Mouse (Mus musculus) forebrain, embryonic 15.5 days (tissue): Measurements from ENCODE around the gene Alb. TPM values are rescaled to one million over a fixed set of nuclear protein-coding genes. Genes with fewer than 3 reads are reported as not detected.

Experiments used
- ATAC-seq: fragments of 200-750 bp; cut with Nextera tagmentation; replicated peaks from 2 replicates; pipeline ENCODE4 v1.8.0; 2017; ENCODE audit warnings: mild to moderate bottlenecking, moderate TSS enrichment, moderate library complexity
- H3K27ac ChIP-seq: fragments of 300-500 bp; sonication (generic); replicated peaks from 2 replicates; pipeline ENCODE4 v1.5.1; 2015; ENCODE audit warnings: mild to moderate bottlenecking, inconsistent platforms
- H3K27me3 ChIP-seq: fragments of 300-500 bp; sonication (generic); 2 replicates; pipeline ENCODE4 v1.6.1; 2015; ENCODE audit warnings: inconsistent platforms
- H3K36me3 ChIP-seq: fragments of 300-500 bp; sonication (generic); 2 replicates; pipeline ENCODE4 v1.6.1; 2015; ENCODE audit warnings: mild to moderate bottlenecking, inconsistent platforms
- H3K4me1 ChIP-seq: fragments of 300-500 bp; sonication (generic); 2 replicates; pipeline ENCODE4 v1.6.1; 2015; ENCODE audit warnings: inconsistent platforms
- H3K4me2 ChIP-seq: fragments of 300-500 bp; sonication (generic); replicated peaks from 2 replicates; pipeline ENCODE4 v1.6.1; 2015; ENCODE audit warnings: mild to moderate bottlenecking, inconsistent platforms
- H3K4me3 ChIP-seq: fragments of 300-500 bp; sonication (generic); 2 replicates; pipeline ENCODE4 v1.5.1; 2015; ENCODE audit warnings: mild to moderate bottlenecking, inconsistent platforms
- H3K9ac ChIP-seq: fragments of 300-500 bp; sonication (generic); replicated peaks from 2 replicates; pipeline ENCODE4 v1.6.1; 2015; ENCODE audit warnings: mild to moderate bottlenecking, inconsistent platforms
- H3K9me3 ChIP-seq: fragments of 300-500 bp; sonication (generic); 2 replicates; pipeline ENCODE4 v1.6.1; 2016; ENCODE audit warnings: inconsistent platforms
- WGBS: fragments of 180-500 bp; shearing (Covaris S2); methylation state at CpG from one replicate; pipeline ENCODE4 v1.1.7; 2015; ENCODE audit warnings: mixed read lengths; 5-methylcytosine and 5-hydroxymethylcytosine counted together
- polyA plus RNA-seq: library from polyadenylated mRNA; unstranded; fragments of >200 nt; fragmentation: Nextera tagmentation; extraction: Ambion mirVana; gene quantifications from 2 replicates; pipeline ENCODE4 v1.2.1, GENCODE M21; 2015

Alb gene
- polyA plus RNA-seq, 1 experiment from 2014 or later: not detected

GRCm38 (mm10) chr5:90467245-90467644 is 6.5 kb downstream of the Alb start:
- Histone ChIP-seq H3K4me3 (no peak overlapping the region), H3K4me2 (no peak overlapping the region), H3K36me3 (no peaks in the 10 kb centered on the region), H3K27ac (no peak overlapping the region), H3K27me3 (no peaks in the 10 kb centered on the region), H3K4me1 (no peaks in the 10 kb centered on the region), H3K9me3 (no peaks in the 10 kb centered on the region), H3K9ac (no peak overlapping the region)
- ATAC-seq: no peak
- WGBS: 35% methylated on average over 6 of the region's 6 CpGs

DNA sequence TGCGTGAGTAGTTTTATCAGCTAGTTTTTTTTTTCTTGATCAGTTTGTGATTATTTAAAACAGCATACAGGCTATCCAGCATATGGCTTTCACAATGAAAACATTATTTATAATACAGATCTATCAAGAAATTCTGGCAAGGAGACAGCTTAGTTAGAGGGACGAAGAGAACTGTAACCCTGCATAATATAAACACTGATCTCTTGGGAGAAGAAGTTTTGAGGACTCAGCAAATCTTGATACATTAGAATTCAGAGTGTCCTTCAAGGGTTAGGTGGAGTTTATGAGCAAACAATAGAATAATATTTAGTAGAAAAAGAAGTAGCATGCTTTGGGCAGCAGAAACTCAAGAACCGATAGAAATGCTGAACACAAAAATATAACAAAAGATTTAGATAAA is 10.1 kb downstream of the Alb start:
- Histone ChIP-seq H3K9me3 (no peaks in the 10 kb centered on the region), H3K27ac (no peak overlapping the region), H3K27me3 (no peaks in the 10 kb centered on the region), H3K4me1 (no peaks in the 10 kb centered on the region), H3K9ac (no peak overlapping the region), H3K4me2 (no peak overlapping the region), H3K36me3 (no peaks in the 10 kb centered on the region), H3K4me3 (no peak overlapping the region)
- no peak for ATAC-seq
- WGBS: 92% methylated on average over 3 of the region's 3 CpGs

- Histone ChIP-seq H3K36me3 (no peaks in the 10 kb centered on the region), H3K4me1 (no peaks in the 10 kb centered on the region), H3K4me3 (no peak overlapping the region), H3K27me3 (no peaks in the 10 kb centered on the region), H3K27ac (no peak overlapping the region), H3K9ac (no peak overlapping the region), H3K4me2 (no peak overlapping the region), H3K9me3 (no peaks in the 10 kb centered on the region)
- ATAC-seq: no peak
- WGBS: 94% methylated on average over 4 of the region's 4 CpGs
Measured at GRCm38 (mm10) chr5:90473902-90474301, 13.2 kb downstream of the Alb start.

GRCm38 (mm10) chr5:90474369-90474768 is 13.7 kb downstream of the Alb start:
- no peak overlapping the region for H3K9ac ChIP-seq
- no peaks in the 10 kb centered on the region for H3K27me3 ChIP-seq
- H3K9me3 ChIP-seq: no peaks in the 10 kb centered on the region
- WGBS: 90% methylated on average over 5 of the region's 5 CpGs
- no peaks in the 10 kb centered on the region for H3K4me1 ChIP-seq
- no peak overlapping the region for H3K4me3 ChIP-seq
- H3K27ac ChIP-seq: no peak overlapping the region
- ATAC-seq: no peak
- no peaks in the 10 kb centered on the region for H3K36me3 ChIP-seq
- no peak overlapping the region for H3K4me2 ChIP-seq

DNA sequence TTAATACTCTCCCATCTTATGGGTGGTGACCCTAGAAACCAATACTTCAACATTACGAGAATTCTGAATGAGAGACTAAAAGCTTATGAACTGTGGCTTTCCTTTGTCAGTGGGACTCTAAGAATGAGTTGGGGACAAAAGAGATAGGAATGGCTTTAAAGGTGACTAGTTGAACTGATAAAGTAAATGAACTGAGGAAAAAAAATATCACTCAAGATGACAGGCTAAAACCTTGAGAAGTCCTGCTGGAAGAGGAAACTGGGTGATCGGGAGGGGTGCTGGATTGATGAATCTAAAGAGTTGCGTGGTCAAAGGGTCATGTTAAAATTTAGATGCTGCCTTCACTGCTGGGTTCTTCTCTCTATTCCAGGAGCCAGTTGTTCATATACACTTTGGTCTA is 16.0 kb downstream of the Alb start:
- no peak overlapping the region for H3K27ac ChIP-seq
- WGBS: 94% methylated on average over 3 of the region's 3 CpGs
- ATAC-seq: no peak

GRCm38 (mm10) chr5:90477308-90478140 is 16.8 kb downstream of the Alb start:
- no peak overlapping the region for H3K4me2 ChIP-seq
- 79% methylated on average over 7 of the region's 7 CpGs for WGBS

More for the DNA sequence above, 16.0 kb downstream of the Alb start:
- Histone ChIP-seq H3K9ac (no peak overlapping the region), H3K27me3 (no peaks in the 10 kb centered on the region), H3K4me3 (no peak overlapping the region), H3K36me3 (no peaks in the 10 kb centered on the region), H3K9me3 (no peaks in the 10 kb centered on the region), H3K4me1 (no peaks in the 10 kb centered on the region), H3K4me2 (no peak overlapping the region)

GRCm38 (mm10) chr5:90478886-90479285 is 18.2 kb downstream of the Alb start:
- no peak overlapping the region for H3K9ac ChIP-seq
- 82% methylated on average over 1 of the region's 1 CpGs for WGBS
- no peak for ATAC-seq

More at GRCm38 (mm10) chr5:90477308-90478140, 16.8 kb downstream of the Alb start:
- Histone ChIP-seq H3K4me3 (no peak overlapping the region), H3K27ac (no peak overlapping the region), H3K9ac (no peak overlapping the region), H3K9me3 (no peaks in the 10 kb centered on the region), H3K27me3 (no peaks in the 10 kb centered on the region), H3K36me3 (no peaks in the 10 kb centered on the region), H3K4me1 (no peaks in the 10 kb centered on the region)
- no peak for ATAC-seq

GRCm38 (mm10) chr5:90485597-90485996 is 24.9 kb downstream of the Alb start:
- 91% methylated on average over 7 of the region's 7 CpGs for WGBS

More at GRCm38 (mm10) chr5:90478886-90479285, 18.2 kb downstream of the Alb start:
- Histone ChIP-seq H3K4me3 (no peak overlapping the region), H3K27me3 (no peaks in the 10 kb centered on the region), H3K9me3 (no peaks in the 10 kb centered on the region), H3K4me1 (no peaks in the 10 kb centered on the region), H3K27ac (no peak overlapping the region), H3K36me3 (no peaks in the 10 kb centered on the region), H3K4me2 (no peak overlapping the region)

GRCm38 (mm10) chr5:90488323-90488722 is 27.6 kb downstream of the Alb start:
- Histone ChIP-seq H3K4me1 (no peaks in the 10 kb centered on the region), H3K9ac (no peak overlapping the region), H3K9me3 (no peaks in the 10 kb centered on the region), H3K4me3 (no peak overlapping the region), H3K4me2 (no peak overlapping the region), H3K36me3 (no peaks in the 10 kb centered on the region), H3K27ac (no peak overlapping the region), H3K27me3 (no peaks in the 10 kb centered on the region)
- no peak for ATAC-seq
- WGBS: 93% methylated on average over 7 of the region's 7 CpGs

More at GRCm38 (mm10) chr5:90485597-90485996, 24.9 kb downstream of the Alb start:
- no peak for ATAC-seq
- H3K27me3 ChIP-seq: no peaks in the 10 kb centered on the region
- no peaks in the 10 kb centered on the region for H3K9me3 ChIP-seq
- no peak overlapping the region for H3K9ac ChIP-seq
- H3K4me1 ChIP-seq: no peaks in the 10 kb centered on the region
- no peaks in the 10 kb centered on the region for H3K36me3 ChIP-seq
- no peak overlapping the region for H3K27ac ChIP-seq
- H3K4me3 ChIP-seq: no peak overlapping the region
- H3K4me2 ChIP-seq: no peak overlapping the region

- H3K27me3 ChIP-seq: no peaks in the 10 kb centered on the region
- no peak within 1 kb of the TSS for H3K9ac ChIP-seq
- no peaks in the 10 kb centered on the region for H3K4me1 ChIP-seq
- H3K27ac ChIP-seq: no peak within 1 kb of the TSS
- ATAC-seq: no peak
- no peak within 1 kb of the TSS for H3K4me2 ChIP-seq
- H3K9me3 ChIP-seq: no peaks in the 10 kb centered on the region
- no peak within 1 kb of the TSS for H3K4me3 ChIP-seq
- WGBS: 89% methylated on average over 7 of the region's 7 CpGs
- no peaks in the 10 kb centered on the region for H3K36me3 ChIP-seq
Measured at GRCm38 (mm10) chr5:90490518-90490917, 29.8 kb downstream of the Alb start, which contains the start of gene Afp. Gene Afp (plus strand): TSS chr5:90490737.

- Histone ChIP-seq H3K9me3 (no peaks in the 10 kb centered on the region), H3K4me2 (no peak overlapping the region), H3K9ac (no peak overlapping the region), H3K27ac (no peak overlapping the region), H3K4me1 (no peaks in the 10 kb centered on the region), H3K36me3 (no peaks in the 10 kb centered on the region), H3K27me3 (no peaks in the 10 kb centered on the region), H3K4me3 (no peak overlapping the region)
- no peak for ATAC-seq
- 81% methylated on average over 9 of the region's 9 CpGs for WGBS
Measured at GRCm38 (mm10) chr5:90492440-90492839, 31.7 kb downstream of the Alb start.

DNA sequence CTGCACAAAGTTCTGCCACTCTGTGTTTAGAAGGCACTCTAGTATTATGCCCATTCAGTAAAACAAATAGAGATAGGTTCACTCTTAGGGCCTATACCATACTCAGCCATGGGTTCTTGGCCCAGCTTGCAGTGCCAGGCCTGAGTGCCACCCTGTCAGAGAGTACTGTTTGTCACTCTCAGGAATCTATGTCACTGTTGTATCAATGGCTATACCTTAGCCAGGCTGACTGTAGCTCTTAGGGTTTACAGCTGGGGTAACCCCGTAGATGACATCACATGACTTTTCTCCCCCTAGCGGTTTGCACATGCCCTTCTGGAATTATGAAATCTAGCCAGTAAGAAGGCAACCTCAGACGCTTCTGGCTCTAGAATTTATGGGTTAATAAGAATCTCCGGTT is 33.6 kb downstream of the Alb start:
- Histone ChIP-seq H3K4me2 (no peak overlapping the region), H3K4me1 (no peaks in the 10 kb centered on the region), H3K9me3 (no peaks in the 10 kb centered on the region), H3K9ac (no peak overlapping the region), H3K27me3 (no peaks in the 10 kb centered on the region), H3K4me3 (no peak overlapping the region), H3K36me3 (no peaks in the 10 kb centered on the region), H3K27ac (no peak overlapping the region)
- WGBS: 94% methylated on average over 4 of the region's 4 CpGs
- no peak for ATAC-seq

DNA sequence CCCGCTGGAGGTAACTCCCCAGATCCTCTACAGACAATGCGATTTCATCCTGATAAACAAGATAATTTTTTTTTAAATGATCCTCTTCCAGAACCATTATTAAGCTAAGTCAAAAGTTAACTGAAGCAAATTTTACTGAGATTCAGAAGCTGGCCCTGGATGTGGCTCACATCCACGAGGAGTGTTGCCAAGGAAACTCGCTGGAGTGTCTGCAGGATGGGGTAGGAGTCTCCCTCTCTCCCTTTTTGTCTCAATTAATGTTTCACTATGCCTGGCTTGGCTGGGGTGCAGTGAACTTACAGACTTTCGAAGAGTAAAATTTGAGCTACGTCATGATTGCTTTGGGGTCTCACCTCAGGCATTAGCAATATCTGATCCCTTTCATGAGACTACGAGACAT is 38.8 kb downstream of the Alb start:
- ATAC-seq: no peak
- Histone ChIP-seq H3K4me3 (no peak overlapping the region), H3K36me3 (no peaks in the 10 kb centered on the region), H3K9me3 (no peaks in the 10 kb centered on the region), H3K9ac (no peak overlapping the region), H3K27me3 (no peaks in the 10 kb centered on the region), H3K4me1 (no peaks in the 10 kb centered on the region), H3K27ac (no peak overlapping the region), H3K4me2 (no peak overlapping the region)
- WGBS: 75% methylated on average over 7 of the region's 7 CpGs
